Mouse (Mus musculus): Measurements from ENCODE around the gene Rpl34.

The Rpl34 gene

GRCm38 (mm10) chr3:130730189-130730653, at the start of gene Rpl34:
Gene Rpl34 (minus strand): TSS chr3:130730398.
- DNase-seq (ENCODE audit: inconsistent age in 2 of 2, low spot score in 1 of 2): peak; percentile 96 to 98

DNA sequence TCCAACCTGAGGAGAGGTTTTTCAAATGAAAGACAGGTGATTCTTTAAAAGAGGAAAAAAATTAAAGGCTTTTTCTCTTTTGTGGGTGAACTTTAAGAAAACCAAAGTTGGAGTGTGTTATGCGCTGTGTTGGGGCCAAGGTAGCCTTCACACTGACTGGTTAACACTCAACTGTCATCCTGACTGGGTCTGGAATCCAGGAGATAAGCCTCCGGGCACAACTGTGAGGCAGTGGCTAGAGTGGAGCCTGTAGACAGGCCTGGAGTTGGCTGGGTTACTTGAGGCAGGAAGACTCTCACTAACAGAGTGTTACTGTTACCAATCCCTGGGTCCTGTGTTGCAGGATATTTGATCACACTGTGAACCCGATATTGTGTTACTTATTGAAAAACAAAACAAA, 38.0 kb upstream of the Rpl34 start:
- no peak for DNase-seq (ENCODE audit: inconsistent age in 2 of 2, low spot score in 1 of 2)

GRCm38 (mm10) chr3:130764091-130764490, 33.9 kb upstream of the Rpl34 start:
- DNase-seq (ENCODE audit: inconsistent age in 2 of 2, low spot score in 1 of 2): no peak

DNA sequence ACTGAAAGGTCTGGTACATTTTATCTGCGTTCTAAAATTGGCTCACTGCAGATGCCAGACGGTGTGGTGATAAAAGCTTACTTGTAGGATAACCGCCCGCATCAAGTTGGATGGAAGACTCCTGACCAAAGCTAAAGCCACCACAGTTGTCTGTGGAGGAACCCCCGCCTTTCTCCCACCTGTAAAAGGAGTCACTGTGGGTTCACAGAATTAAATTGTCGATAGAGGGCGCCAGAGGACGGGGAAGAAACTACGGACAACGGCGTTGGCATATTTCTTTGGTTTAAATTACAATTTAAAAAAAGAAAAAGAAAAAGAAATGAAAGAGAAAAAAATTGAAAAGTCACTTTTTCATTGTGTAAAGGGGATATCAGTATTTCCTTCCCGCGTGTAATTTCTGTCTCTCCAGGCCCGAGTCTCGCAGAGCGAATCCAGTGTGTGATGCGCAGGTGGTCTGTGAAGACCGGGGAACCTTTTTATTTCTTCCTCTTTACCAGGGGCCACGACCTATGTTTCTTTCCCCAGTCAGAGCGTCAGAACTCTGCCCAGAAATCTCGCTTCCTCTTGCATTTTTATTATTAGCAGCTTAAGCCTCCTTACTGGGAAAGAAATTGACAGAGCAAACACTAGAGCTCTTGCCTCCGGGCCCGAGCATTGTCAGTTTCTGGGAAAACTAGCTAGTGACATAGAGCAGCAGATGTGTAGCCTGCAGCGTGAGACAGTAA, 30.7 kb upstream of the Rpl34 start:
- peak; percentile 59 to 88 for DNase-seq (ENCODE audit: inconsistent age in 2 of 2, low spot score in 1 of 2)

DNA sequence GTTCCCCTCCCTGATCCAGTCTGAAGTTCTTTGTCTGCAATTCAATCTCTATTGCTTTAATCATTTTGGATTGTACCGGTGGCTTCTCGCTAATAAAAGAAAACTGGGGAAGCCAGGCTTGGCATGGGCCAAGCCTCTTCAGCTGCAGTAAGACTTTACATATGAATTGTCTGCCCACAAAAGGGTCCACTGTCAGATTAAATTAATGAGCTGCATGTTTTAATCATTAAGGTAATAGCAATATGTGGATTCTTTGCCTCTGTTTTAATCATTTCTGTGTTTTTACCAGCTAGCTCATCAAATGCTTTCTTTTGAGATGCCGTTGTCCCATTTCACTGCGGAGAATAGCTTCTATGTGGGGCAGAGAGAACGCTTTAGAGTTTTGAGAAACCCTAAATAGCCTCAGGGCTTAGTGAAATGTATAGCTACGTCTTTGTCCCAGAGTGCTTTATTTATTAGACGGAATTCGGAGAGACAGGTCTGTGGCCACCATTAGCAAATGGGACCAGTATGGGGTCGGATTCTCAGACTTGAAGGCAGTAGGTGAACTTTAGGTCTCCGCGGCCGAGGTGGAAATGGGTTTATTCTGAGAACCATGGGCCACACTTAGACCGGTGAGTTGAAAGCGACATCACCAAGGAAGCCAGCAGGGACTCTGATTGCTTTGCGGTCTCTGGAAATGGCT, 28.1 kb upstream of the Rpl34 start:
- no peak for DNase-seq (ENCODE audit: inconsistent age in 2 of 2, low spot score in 1 of 2)

- DNase-seq (ENCODE audit: inconsistent age in 2 of 2, low spot score in 1 of 2): no peak
Measured at GRCm38 (mm10) chr3:130757117-130757852, 27.1 kb upstream of the Rpl34 start.

- DNase-seq (ENCODE audit: inconsistent age in 2 of 2, low spot score in 1 of 2): no peak
Measured at GRCm38 (mm10) chr3:130749206-130749605, 19.0 kb upstream of the Rpl34 start.

- no peak for DNase-seq (ENCODE audit: inconsistent age in 2 of 2, low spot score in 1 of 2)
Measured at GRCm38 (mm10) chr3:130746673-130747619, 16.7 kb upstream of the Rpl34 start.

DNA sequence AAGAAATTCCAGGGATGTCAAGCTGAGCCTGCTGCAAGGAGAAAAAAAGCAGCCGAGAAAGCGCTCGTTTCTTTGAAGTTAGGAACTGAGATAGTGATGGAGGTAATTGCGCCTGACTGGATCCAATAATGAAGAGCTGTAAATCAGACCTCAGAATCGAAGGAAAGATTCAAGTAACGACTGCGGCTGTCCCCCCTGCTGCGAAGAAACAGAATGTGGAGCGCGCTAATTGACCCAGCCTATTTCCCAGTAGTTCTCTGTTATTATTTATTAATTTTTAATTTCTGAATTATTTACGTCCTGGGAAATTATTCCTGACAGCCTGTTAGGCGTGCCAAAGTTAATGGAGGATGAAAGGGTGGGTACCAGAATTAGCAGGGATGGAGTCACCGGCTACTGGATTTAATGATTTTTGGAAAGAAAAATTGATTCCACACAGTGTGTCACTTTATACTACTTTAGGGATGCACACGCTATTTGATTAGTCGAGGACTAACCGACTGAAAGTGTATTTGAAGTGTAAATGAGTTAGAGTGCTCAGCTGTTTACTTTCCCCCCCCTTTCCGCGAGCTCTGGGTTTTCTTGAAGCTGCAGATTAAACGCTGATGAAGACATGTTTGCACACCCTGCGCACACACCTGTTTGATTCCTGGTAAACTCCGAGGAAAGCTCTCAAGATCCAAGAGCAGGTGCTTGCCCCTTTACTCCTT, 7.6 kb upstream of the Rpl34 start:
- DNase-seq (ENCODE audit: inconsistent age in 2 of 2, low spot score in 1 of 2): no peak

- DNase-seq (ENCODE audit: inconsistent age in 2 of 2, low spot score in 1 of 2): no peak
Measured at GRCm38 (mm10) chr3:130736758-130737157, 6.6 kb upstream of the Rpl34 start.

DNA sequence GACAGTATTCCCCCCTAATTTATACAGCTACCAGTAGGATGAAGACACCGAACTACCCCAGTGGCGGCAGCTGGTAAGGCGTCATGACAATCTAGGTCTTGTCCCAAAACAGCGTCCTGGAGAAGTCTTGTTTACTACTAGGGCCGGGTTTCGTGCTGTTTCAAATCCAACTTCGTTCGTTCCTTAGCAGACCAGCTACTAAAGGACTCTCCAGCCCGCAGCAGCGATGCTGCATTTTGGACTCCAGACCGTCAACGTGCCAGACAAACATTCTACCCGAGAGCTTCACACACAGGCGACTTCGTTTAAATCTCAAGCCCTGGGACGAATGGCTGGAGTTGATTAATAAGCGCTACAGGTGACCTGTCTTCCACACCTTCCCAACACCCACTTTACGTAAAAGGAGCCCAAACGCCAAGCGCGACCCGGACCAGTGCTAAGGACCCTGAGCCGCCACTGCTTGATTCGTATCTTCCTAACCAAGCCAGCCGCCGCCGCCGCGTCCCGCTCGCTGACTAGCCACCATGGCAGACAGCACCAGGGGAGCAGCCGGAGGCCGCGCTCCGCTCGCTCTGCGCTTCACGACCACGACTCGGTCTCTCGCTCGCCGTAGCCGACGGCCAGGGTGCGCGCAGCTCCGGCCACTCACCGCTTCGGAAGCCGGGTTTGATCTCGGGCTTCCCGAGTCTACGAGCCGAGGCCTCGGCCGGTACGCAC, 568 bp downstream of the Rpl34 start:
- DNase-seq (ENCODE audit: inconsistent age in 2 of 2, low spot score in 1 of 2): peak in 1 of 2 experiments; percentile 49

DNA sequence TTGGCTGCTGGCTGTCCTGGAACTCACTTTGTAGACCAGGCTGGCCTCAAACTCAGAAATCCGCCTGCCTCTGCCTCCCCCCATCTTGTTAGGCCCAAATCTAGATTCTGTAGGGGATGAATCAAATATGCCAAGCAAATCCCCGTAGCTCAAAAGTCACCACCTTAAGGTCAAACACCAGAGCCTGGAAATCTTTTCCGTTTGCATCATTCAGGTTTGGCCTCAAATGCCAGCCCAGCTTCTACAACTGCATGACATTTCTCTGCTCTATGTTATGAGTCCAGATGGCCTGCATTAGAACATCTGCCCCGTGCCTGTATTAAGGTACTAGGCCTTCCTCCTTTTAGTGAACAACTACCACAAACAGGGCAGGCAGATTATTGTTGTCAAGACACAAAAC, 2.5 kb downstream of the Rpl34 start:
- DNase-seq (ENCODE audit: inconsistent age in 2 of 2, low spot score in 1 of 2): peak in 1 of 2 experiments; percentile 66

DNA sequence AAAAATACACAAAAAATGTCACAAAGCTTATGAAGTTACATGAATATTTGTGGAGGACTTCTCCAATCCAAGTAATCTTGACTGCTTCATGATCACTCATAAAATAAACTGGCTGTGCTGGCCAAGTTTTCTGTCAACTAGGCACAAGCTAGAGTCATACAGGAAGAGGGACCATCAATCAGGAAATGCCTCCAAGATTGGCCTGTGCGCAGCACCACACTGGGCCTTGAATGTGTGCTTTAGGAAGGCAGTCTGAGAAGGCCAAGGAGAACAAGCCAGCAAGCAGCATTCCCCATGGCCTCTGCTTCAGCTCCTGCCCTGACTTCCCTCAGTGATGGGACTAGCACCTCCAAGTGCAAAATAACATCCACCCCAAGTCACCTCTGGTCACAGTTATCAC, 3.2 kb downstream of the Rpl34 start:
- DNase-seq (ENCODE audit: inconsistent age in 2 of 2, low spot score in 1 of 2): peak; percentile 57 to 82

GRCm38 (mm10) chr3:130725718-130726117, 4.5 kb downstream of the Rpl34 start:
- no peak for DNase-seq (ENCODE audit: inconsistent age in 2 of 2, low spot score in 1 of 2)

DNA sequence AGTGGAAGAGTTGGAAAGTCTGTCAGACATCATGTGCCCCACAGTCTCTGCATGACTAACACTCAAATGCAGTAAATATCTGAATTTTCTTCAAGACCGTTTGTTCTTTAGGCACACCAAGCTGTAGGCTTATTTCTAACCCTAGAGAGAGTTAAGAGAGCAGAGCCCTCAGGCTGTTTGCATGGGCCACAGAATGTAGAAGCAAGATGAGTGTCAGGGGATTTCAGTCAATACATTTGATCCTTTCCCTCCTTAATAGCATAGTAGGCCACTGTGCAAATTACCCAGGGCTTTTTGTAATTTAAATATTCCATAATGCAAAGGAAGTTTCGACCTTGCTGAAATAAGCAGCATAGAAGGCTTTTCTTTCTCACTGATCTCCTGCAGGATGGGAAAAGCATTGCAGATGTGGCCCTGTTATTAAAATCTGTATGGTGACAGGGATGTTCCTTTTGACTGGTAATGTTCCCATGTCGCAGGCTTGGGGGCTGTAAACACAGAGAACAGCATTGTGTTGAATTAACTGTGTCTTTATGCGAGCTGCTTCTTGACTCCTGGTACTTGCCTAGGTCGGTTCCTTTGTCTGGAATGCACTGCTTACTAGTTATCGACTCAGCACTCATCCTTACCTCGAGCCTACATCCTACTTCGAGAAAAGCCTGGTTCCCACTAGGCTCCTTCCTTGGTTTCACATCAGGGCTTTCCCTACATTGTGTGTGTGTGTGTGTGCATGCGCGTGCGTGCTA, 7.3 kb downstream of the Rpl34 start:
- DNase-seq (ENCODE audit: inconsistent age in 2 of 2, low spot score in 1 of 2): no peak

GRCm38 (mm10) chr3:130720225-130720624, 10.0 kb downstream of the Rpl34 start:
- DNase-seq (ENCODE audit: inconsistent age in 2 of 2, low spot score in 1 of 2): no peak

DNA sequence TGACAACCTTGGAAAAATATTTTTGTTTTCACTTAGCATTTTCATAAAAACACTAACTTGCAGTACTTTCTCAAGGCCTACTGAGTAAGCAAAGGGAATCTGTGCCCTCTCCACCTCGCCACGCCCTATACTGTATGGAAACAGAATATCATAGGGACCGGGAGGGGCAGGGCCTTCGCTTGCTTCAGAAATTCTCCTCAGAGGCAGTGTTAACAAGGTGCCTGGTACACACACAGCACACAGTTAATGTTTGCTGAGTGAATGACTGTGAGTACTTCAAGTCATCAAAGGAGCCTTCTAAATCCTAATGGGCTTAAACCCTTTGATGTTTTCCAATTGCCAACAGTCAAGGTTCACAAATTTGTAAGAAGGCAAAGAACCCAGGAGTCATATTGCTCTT, 11.3 kb downstream of the Rpl34 start:
- no peak for DNase-seq (ENCODE audit: inconsistent age in 2 of 2, low spot score in 1 of 2)

DNA sequence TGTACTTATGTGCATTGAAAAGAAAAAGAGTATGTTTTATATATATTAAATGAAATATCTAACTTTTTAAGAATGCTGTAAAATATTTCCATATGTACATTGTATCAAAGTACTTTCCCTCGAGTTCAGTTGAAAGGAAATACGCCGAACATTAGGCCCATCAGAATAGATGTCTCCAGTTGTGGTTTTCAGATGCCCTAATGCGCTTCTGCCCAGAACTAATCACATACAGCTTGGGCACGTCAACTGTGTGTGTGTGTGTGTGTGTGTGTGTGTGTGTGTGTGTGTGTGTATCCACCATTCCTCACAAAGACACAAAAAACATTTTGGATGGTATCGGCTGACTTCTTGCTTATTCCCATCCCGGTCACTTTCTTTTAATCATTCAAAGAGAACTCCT, 13.6 kb downstream of the Rpl34 start:
- no peak for DNase-seq (ENCODE audit: inconsistent age in 2 of 2, low spot score in 1 of 2)
